Mouse (Mus musculus): Measurements from ENCODE around the gene Atp8b4. TPM values are rescaled to one million over a fixed set of nuclear protein-coding genes. Genes with fewer than 3 reads are reported as not detected.

The Atp8b4 gene
- polyA plus RNA-seq, 1 experiment: not detected

GRCm38 (mm10) chr2:126498761-126499452 is 1.6 kb downstream of the Atp8b4 start:
- Histone ChIP-seq H3K4me3 (ENCODE audit: insufficient read depth, low read length) (no peak overlapping the region), H3K4me1 (ENCODE audit: control insufficient read depth, insufficient read depth, low read length) (no peaks in the 10 kb centered on the region), H3K27ac (ENCODE audit: insufficient read depth, low read length) (no peak overlapping the region)
- no peak for TF ChIP-seq CTCF (IDR thresholded peaks at IDR 0.05; ENCODE audit: extremely low read depth, insufficient read depth, low read length)
- TF ChIP-seq POLR2A (IDR thresholded peaks at IDR 0.05; ENCODE audit: extremely low read depth, insufficient read depth, low read length): no peak

GRCm38 (mm10) chr2:126496838-126497237 is 3.6 kb downstream of the Atp8b4 start:
- H3K4me3 ChIP-seq (ENCODE audit: insufficient read depth, low read length): no peak overlapping the region
- H3K4me1 ChIP-seq (ENCODE audit: control insufficient read depth, insufficient read depth, low read length): no peaks in the 10 kb centered on the region; the same call in 1 of the 2 replicates
- H3K27ac ChIP-seq (ENCODE audit: insufficient read depth, low read length): no peak overlapping the region
- no peak for TF ChIP-seq CTCF (IDR thresholded peaks at IDR 0.05; ENCODE audit: extremely low read depth, insufficient read depth, low read length)
- TF ChIP-seq POLR2A (IDR thresholded peaks at IDR 0.05; ENCODE audit: extremely low read depth, insufficient read depth, low read length): no peak

GRCm38 (mm10) chr2:126495832-126496695 is 4.4 kb downstream of the Atp8b4 start:
- no peaks in the 10 kb centered on the region; the same call in 1 of the 2 replicates for H3K4me1 ChIP-seq (ENCODE audit: control insufficient read depth, insufficient read depth, low read length)
- TF ChIP-seq POLR2A (IDR thresholded peaks at IDR 0.05; ENCODE audit: extremely low read depth, insufficient read depth, low read length) (no peak), CTCF (IDR thresholded peaks at IDR 0.05; ENCODE audit: extremely low read depth, insufficient read depth, low read length) (no peak)
- H3K4me3 ChIP-seq (ENCODE audit: insufficient read depth, low read length): no peak overlapping the region
- H3K27ac ChIP-seq (ENCODE audit: insufficient read depth, low read length): no peak overlapping the region

- no peak overlapping the region for H3K27ac ChIP-seq (ENCODE audit: insufficient read depth, low read length)
- TF ChIP-seq CTCF (IDR thresholded peaks at IDR 0.05; ENCODE audit: extremely low read depth, insufficient read depth, low read length): no peak
- TF ChIP-seq POLR2A (IDR thresholded peaks at IDR 0.05; ENCODE audit: extremely low read depth, insufficient read depth, low read length): no peak
- H3K4me3 ChIP-seq (ENCODE audit: insufficient read depth, low read length): no peak overlapping the region
- H3K4me1 ChIP-seq (ENCODE audit: control insufficient read depth, insufficient read depth, low read length): no peaks in the 10 kb centered on the region; the same call in 1 of the 2 replicates
Observed at GRCm38 (mm10) chr2:126495230-126495629, 5.2 kb downstream of the Atp8b4 start.

GRCm38 (mm10) chr2:126493306-126493705 is 7.2 kb downstream of the Atp8b4 start:
- H3K27ac ChIP-seq (ENCODE audit: insufficient read depth, low read length): no peak overlapping the region
- H3K4me1 ChIP-seq (ENCODE audit: control insufficient read depth, insufficient read depth, low read length): no peaks in the 10 kb centered on the region; the same call in 1 of the 2 replicates
- TF ChIP-seq POLR2A (IDR thresholded peaks at IDR 0.05; ENCODE audit: extremely low read depth, insufficient read depth, low read length) (no peak), CTCF (IDR thresholded peaks at IDR 0.05; ENCODE audit: extremely low read depth, insufficient read depth, low read length) (no peak)
- H3K4me3 ChIP-seq (ENCODE audit: insufficient read depth, low read length): no peak overlapping the region

GRCm38 (mm10) chr2:126492713-126493112 is 7.8 kb downstream of the Atp8b4 start:
- Histone ChIP-seq H3K4me1 (ENCODE audit: control insufficient read depth, insufficient read depth, low read length) (no peaks in the 10 kb centered on the region; the same call in 1 of the 2 replicates), H3K27ac (ENCODE audit: insufficient read depth, low read length) (no peak overlapping the region)
- no peak for TF ChIP-seq CTCF (IDR thresholded peaks at IDR 0.05; ENCODE audit: extremely low read depth, insufficient read depth, low read length)
- TF ChIP-seq POLR2A (IDR thresholded peaks at IDR 0.05; ENCODE audit: extremely low read depth, insufficient read depth, low read length): no peak

GRCm38 (mm10) chr2:126491446-126491845 is 9.0 kb downstream of the Atp8b4 start:
- no peak for TF ChIP-seq CTCF (IDR thresholded peaks at IDR 0.05; ENCODE audit: extremely low read depth, insufficient read depth, low read length)
- TF ChIP-seq POLR2A (IDR thresholded peaks at IDR 0.05; ENCODE audit: extremely low read depth, insufficient read depth, low read length): no peak
- Histone ChIP-seq H3K27ac (ENCODE audit: insufficient read depth, low read length) (no peak overlapping the region), H3K4me3 (ENCODE audit: insufficient read depth, low read length) (no peak overlapping the region), H3K4me1 (ENCODE audit: control insufficient read depth, insufficient read depth, low read length) (no peaks in the 10 kb centered on the region; the same call in 1 of the 2 replicates)

More at GRCm38 (mm10) chr2:126492713-126493112, 7.8 kb downstream of the Atp8b4 start:
- no peak overlapping the region for H3K4me3 ChIP-seq (ENCODE audit: insufficient read depth, low read length)

- Histone ChIP-seq H3K4me3 (ENCODE audit: insufficient read depth, low read length) (no peak overlapping the region), H3K4me1 (ENCODE audit: control insufficient read depth, insufficient read depth, low read length) (no peaks in the 10 kb centered on the region; the same call in 1 of the 2 replicates), H3K27ac (ENCODE audit: insufficient read depth, low read length) (no peak overlapping the region)
- TF ChIP-seq POLR2A (IDR thresholded peaks at IDR 0.05; ENCODE audit: extremely low read depth, insufficient read depth, low read length): no peak
- no peak for TF ChIP-seq CTCF (IDR thresholded peaks at IDR 0.05; ENCODE audit: extremely low read depth, insufficient read depth, low read length)
Observed at GRCm38 (mm10) chr2:126490573-126490972, 9.9 kb downstream of the Atp8b4 start.

- no peaks in the 10 kb centered on the region for H3K4me1 ChIP-seq (ENCODE audit: control insufficient read depth, insufficient read depth, low read length)
Observed at GRCm38 (mm10) chr2:126485262-126486017, 15.0 kb downstream of the Atp8b4 start.

More at GRCm38 (mm10) chr2:126485262-126486017, 15.0 kb downstream of the Atp8b4 start:
- TF ChIP-seq POLR2A (IDR thresholded peaks at IDR 0.05; ENCODE audit: extremely low read depth, insufficient read depth, low read length) (no peak), CTCF (IDR thresholded peaks at IDR 0.05; ENCODE audit: extremely low read depth, insufficient read depth, low read length) (no peak)
- Histone ChIP-seq H3K4me3 (ENCODE audit: insufficient read depth, low read length) (no peak overlapping the region), H3K27ac (ENCODE audit: insufficient read depth, low read length) (no peak overlapping the region)
